Mouse (Mus musculus) ES-Bruce4 (cell line): ENCODE measurements at regions not wholly inside any gene's neighbourhood (a gene's known extent, or its start where the extent isn't known, plus 50 kb on each side); places are given as distances from the start of the nearest gene placed in this dataset.

Source experiments
- CTCF ChIP-seq: IDR thresholded peaks from one replicate; pipeline ENCODE4 v1.8.1; 2011; ENCODE audit warnings: low read depth, low read length
- EP300 ChIP-seq: IDR thresholded peaks from 2 replicates; pipeline ENCODE4 v1.6.1; 2011; ENCODE audit warnings: low read depth, low read length; ENCODE audit not compliant: insufficient read depth
- POLR2A ChIP-seq: IDR thresholded peaks from one replicate; pipeline ENCODE4 v1.8.1; 2011; ENCODE audit warnings: low read length; ENCODE audit not compliant: insufficient read depth

DNA sequence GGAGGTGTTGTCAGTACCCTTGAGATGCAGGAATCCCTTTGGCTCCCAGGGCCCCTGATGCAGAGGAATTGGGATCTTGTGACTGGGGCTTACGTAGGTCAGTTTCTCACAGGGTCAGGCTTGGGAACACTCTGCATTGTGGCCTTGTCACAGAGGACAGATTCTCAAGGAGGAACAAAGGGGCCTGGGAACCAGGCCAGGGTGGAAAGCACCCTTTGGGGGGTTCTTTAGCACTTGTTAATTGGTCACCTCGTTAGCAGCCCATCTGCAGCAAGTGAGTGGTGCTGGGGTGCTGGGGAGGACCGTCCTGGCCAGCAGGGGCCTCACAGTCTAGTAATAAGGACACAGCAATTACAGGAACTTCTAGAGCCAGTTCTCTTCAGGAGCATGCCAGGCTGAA is 85.3 kb upstream of the Gm4791 start:
- TF ChIP-seq CTCF: no peak
- no peak for TF ChIP-seq POLR2A
- TF ChIP-seq EP300: no peak
